Mouse (Mus musculus): ENCODE data around the gene Lrpprc. TPM values are rescaled to one million over a fixed set of nuclear protein-coding genes. Genes with fewer than 3 reads are reported as not detected.

Lrpprc gene
- polyA plus RNA-seq, 1 experiment = 32.9 TPM

DNA sequence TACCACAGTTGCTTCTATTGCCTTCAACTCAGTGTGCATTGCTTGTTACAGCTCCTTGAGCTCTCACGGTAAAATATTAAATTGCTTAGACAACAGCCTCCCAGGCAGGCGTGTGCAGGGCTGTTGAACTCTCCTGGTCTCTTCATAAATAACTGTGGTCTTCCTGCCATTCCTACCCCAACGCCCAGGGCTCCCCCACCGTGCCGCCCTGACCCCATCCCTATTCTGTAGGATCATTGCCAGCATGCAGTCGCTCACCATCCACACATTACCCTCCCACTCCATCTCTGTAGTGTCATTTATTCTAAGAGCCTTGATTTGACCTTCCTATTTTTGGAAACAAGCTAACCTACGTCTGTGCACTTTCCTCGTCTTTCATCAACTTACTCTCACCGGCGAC, 125.5 kb downstream of the Lrpprc start:
- TF ChIP-seq CTCF (IDR thresholded peaks at IDR 0.05; ENCODE audit: extremely low read depth, insufficient read depth, low read length) = no peak
- no peak for TF ChIP-seq POLR2A (IDR thresholded peaks at IDR 0.05; ENCODE audit: extremely low read depth, insufficient read depth, low read length)
- Histone ChIP-seq H3K4me3 (ENCODE audit: insufficient read depth, low read length) (no peak overlapping the region), H3K27ac (ENCODE audit: insufficient read depth, low read length) (no peak overlapping the region), H3K4me1 (ENCODE audit: control insufficient read depth, insufficient read depth, low read length) (no peaks in the 10 kb centered on the region)

- H3K27ac ChIP-seq (ENCODE audit: insufficient read depth, low read length) = no peak overlapping the region
- TF ChIP-seq CTCF (IDR thresholded peaks at IDR 0.05; ENCODE audit: extremely low read depth, insufficient read depth, low read length) (no peak), POLR2A (IDR thresholded peaks at IDR 0.05; ENCODE audit: extremely low read depth, insufficient read depth, low read length) (no peak)
- no peaks in the 10 kb centered on the region for H3K4me1 ChIP-seq (ENCODE audit: control insufficient read depth, insufficient read depth, low read length)
- H3K4me3 ChIP-seq (ENCODE audit: insufficient read depth, low read length) = no peak overlapping the region
Measured at GRCm38 (mm10) chr17:84658951-84659350, 131.6 kb downstream of the Lrpprc start.

- H3K27ac ChIP-seq (ENCODE audit: insufficient read depth, low read length) = no peak overlapping the region
- H3K4me1 ChIP-seq (ENCODE audit: control insufficient read depth, insufficient read depth, low read length) = no peaks in the 10 kb centered on the region
- no peak overlapping the region for H3K4me3 ChIP-seq (ENCODE audit: insufficient read depth, low read length)
- TF ChIP-seq CTCF (IDR thresholded peaks at IDR 0.05; ENCODE audit: extremely low read depth, insufficient read depth, low read length) (no peak), POLR2A (IDR thresholded peaks at IDR 0.05; ENCODE audit: extremely low read depth, insufficient read depth, low read length) (no peak)
Measured at GRCm38 (mm10) chr17:84658195-84658594, 132.4 kb downstream of the Lrpprc start.

DNA sequence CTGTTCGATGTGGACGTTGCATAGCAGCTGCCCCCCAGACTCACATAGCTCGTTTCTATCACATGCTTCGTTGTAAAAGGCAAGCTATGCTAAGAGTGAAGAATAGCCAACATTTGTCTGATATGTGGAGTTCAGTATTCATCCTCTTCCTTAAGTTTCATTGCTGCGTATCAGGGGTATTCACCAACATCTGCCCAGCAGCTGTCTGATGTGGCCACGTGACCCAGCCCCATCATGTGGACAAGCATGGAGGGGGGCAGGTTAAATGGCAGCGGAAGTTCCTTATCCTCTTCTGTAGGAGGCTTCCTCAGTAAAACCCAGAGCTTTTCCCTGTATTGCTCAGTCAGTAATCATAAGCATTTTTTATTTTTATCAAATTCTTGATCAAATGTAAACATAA, 132.8 kb downstream of the Lrpprc start:
- H3K27ac ChIP-seq (ENCODE audit: insufficient read depth, low read length) = no peak overlapping the region
- no peak overlapping the region for H3K4me3 ChIP-seq (ENCODE audit: insufficient read depth, low read length)
- no peaks in the 10 kb centered on the region for H3K4me1 ChIP-seq (ENCODE audit: control insufficient read depth, insufficient read depth, low read length)
- no peak for TF ChIP-seq POLR2A (IDR thresholded peaks at IDR 0.05; ENCODE audit: extremely low read depth, insufficient read depth, low read length)
- no peak for TF ChIP-seq CTCF (IDR thresholded peaks at IDR 0.05; ENCODE audit: extremely low read depth, insufficient read depth, low read length)

GRCm38 (mm10) chr17:84657422-84657732, 133.2 kb downstream of the Lrpprc start:
- no peak overlapping the region for H3K4me3 ChIP-seq (ENCODE audit: insufficient read depth, low read length)
- no peak for TF ChIP-seq POLR2A (IDR thresholded peaks at IDR 0.05; ENCODE audit: extremely low read depth, insufficient read depth, low read length)
- TF ChIP-seq CTCF (IDR thresholded peaks at IDR 0.05; ENCODE audit: extremely low read depth, insufficient read depth, low read length) = no peak
- H3K27ac ChIP-seq (ENCODE audit: insufficient read depth, low read length) = no peak overlapping the region
- H3K4me1 ChIP-seq (ENCODE audit: control insufficient read depth, insufficient read depth, low read length) = no peaks in the 10 kb centered on the region

GRCm38 (mm10) chr17:84656653-84657421, 133.8 kb downstream of the Lrpprc start:
- Histone ChIP-seq H3K4me1 (ENCODE audit: control insufficient read depth, insufficient read depth, low read length) (no peaks in the 10 kb centered on the region), H3K4me3 (ENCODE audit: insufficient read depth, low read length) (no peak overlapping the region), H3K27ac (ENCODE audit: insufficient read depth, low read length) (no peak overlapping the region)
- TF ChIP-seq POLR2A (IDR thresholded peaks at IDR 0.05; ENCODE audit: extremely low read depth, insufficient read depth, low read length) = no peak

- TF ChIP-seq POLR2A (IDR thresholded peaks at IDR 0.05; ENCODE audit: extremely low read depth, insufficient read depth, low read length) (no peak), CTCF (IDR thresholded peaks at IDR 0.05; ENCODE audit: extremely low read depth, insufficient read depth, low read length) (no peak)
- no peaks in the 10 kb centered on the region for H3K4me1 ChIP-seq (ENCODE audit: control insufficient read depth, insufficient read depth, low read length)
- H3K4me3 ChIP-seq (ENCODE audit: insufficient read depth, low read length) = no peak overlapping the region
- H3K27ac ChIP-seq (ENCODE audit: insufficient read depth, low read length) = no peak overlapping the region
Measured at GRCm38 (mm10) chr17:84656205-84656604, 134.4 kb downstream of the Lrpprc start.

Other genes starting within 250 kb of the Lrpprc start
- 26.6 and 27.5 TPM in 2 replicates for gene Dync2li1, start 164.3 kb downstream of the Lrpprc start, polyA plus RNA-seq (2012; rRNA removed)
- gene Abcg8, start 114.5 kb downstream of the Lrpprc start, polyA plus RNA-seq (2012; rRNA removed) = 0.04 TPM in 1 of 2 replicates, not detected in the other
- gene Abcg5, start 107.8 kb downstream of the Lrpprc start, polyA plus RNA-seq (2012; rRNA removed) = 0.11 and 0.23 TPM in 2 replicates
- 91.4 and 95.5 TPM in 2 replicates for gene Ppm1b, start 166.0 kb upstream of the Lrpprc start, polyA plus RNA-seq (2012; rRNA removed)
- 0.10 and 0.26 TPM in 2 replicates for gene Slc3a1, start 237.6 kb upstream of the Lrpprc start, polyA plus RNA-seq (2012; rRNA removed)